In genomic region chr7:93151321-93151720, GRCm38 (mm10) we compare ENCODE assay signal across 19 mouse cellular contexts.
"Had no signal": no experiment of that assay in that cellular context is flagged by ENCODE, and none has a peak within 500 bp of the region (broad histone marks: within the 10 kb centered on the region; RNA-seq: fewer than 3 reads in every experiment).

No protein-coding gene starts in this region.

- ATAC-seq: lung, postnatal 0 days; midbrain, embryonic 16.5 days had no signal

- H3K4me2 ChIP-seq: lung, embryonic 15.5 days; midbrain, embryonic 12.5 days; neural tube, embryonic 13.5 days; neural tube, embryonic 15.5 days had no signal

- H3K27me3 ChIP-seq: lung, embryonic 15.5 days; midbrain, embryonic 12.5 days; neural tube, embryonic 13.5 days; neural tube, embryonic 15.5 days had no signal

- H3K27ac ChIP-seq: lung, embryonic 15.5 days; midbrain, embryonic 12.5 days; neural tube, embryonic 13.5 days; neural tube, embryonic 15.5 days had no signal

- H3K36me3 ChIP-seq: lung, embryonic 15.5 days; midbrain, embryonic 12.5 days; neural tube, embryonic 13.5 days; neural tube, embryonic 15.5 days had no signal

- DNase-seq: lung, adult 18-20 months; lung, postnatal 14 days; lung, postnatal 4 days; midbrain, embryonic 14.5 days; retina, postnatal 1 day; right cerebral cortex, adult 18-20 months; right cerebral cortex, postnatal 25 days; right cerebral cortex, postnatal 4 days; spleen, adult 18-20 months; thymus, adult 18-20 months; thymus, postnatal 14 days; thymus, postnatal 36 days had no signal

- H3K9ac ChIP-seq: lung, embryonic 15.5 days; midbrain, embryonic 12.5 days; neural tube, embryonic 13.5 days; neural tube, embryonic 15.5 days had no signal

- H3K4me3 ChIP-seq: lung, embryonic 15.5 days; midbrain, embryonic 12.5 days; myocyte; neural tube, embryonic 13.5 days; neural tube, embryonic 15.5 days had no signal

- H3K9me3 ChIP-seq: lung, embryonic 15.5 days; midbrain, embryonic 12.5 days; neural tube, embryonic 13.5 days; neural tube, embryonic 15.5 days had no signal

- H3K4me1 ChIP-seq: lung, embryonic 15.5 days; midbrain, embryonic 12.5 days; neural tube, embryonic 13.5 days; neural tube, embryonic 15.5 days had no signal
